In the genomic region with DNA sequence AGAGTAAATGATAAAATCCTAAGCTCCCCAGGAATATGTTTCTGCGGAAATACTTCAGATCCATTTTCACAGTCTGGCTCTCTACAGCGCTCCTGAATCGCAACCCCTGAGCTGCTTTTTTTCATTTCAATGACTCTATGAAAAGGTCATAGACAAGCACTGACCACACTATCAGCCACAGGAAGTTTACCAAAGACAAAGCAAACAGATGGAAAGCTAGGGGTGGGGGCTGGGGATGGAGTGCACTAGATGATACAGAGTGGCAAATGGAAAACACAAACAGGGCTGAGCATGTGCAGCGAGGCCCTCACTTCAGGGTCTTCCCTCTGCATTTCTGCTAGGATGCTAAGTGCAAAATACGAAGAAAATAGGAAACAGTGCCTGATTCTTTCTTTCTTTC, we compare ENCODE assay signal across 14 mouse cellular contexts.
"Had no signal": no experiment of that assay in that cellular context is flagged by ENCODE, and none has a peak within 500 bp of the region (broad histone marks: within the 10 kb centered on the region; RNA-seq: fewer than 3 reads in every experiment).

No protein-coding gene starts in this region.

- H3K4me2 ChIP-seq: limb, embryonic 15.5 days; lung, embryonic 14.5 days; midbrain, embryonic 13.5 days had no signal

- H3K4me1 ChIP-seq: limb, embryonic 15.5 days; midbrain, embryonic 13.5 days had no signal

- DNase-seq: kidney, adult 8-10 months; kidney, postnatal 25 days; lung, embryonic 14.5 days; lung, postnatal 14 days; right cerebral cortex, postnatal 25 days; thymus, adult 2 months; thymus, postnatal 25 days had no signal

- H3K9ac ChIP-seq: limb, embryonic 15.5 days; lung, embryonic 14.5 days; midbrain, embryonic 13.5 days had no signal

- H3K9me3 ChIP-seq: limb, embryonic 15.5 days; midbrain, embryonic 13.5 days had no signal

- H3K4me3 ChIP-seq: left cerebral cortex, adult 2 months; limb, embryonic 15.5 days; megakaryocyte, embryonic 14.5 days; midbrain, embryonic 13.5 days had no signal

- ATAC-seq: intestine, postnatal 0 days; midbrain, embryonic 13.5 days had no signal

- H3K27ac ChIP-seq: left cerebral cortex, adult 2 months; limb, embryonic 15.5 days; macrophage; midbrain, embryonic 13.5 days; stomach, postnatal 0 days had no signal

- H3K27me3 ChIP-seq: limb, embryonic 15.5 days; megakaryocyte, embryonic 14.5 days; midbrain, embryonic 13.5 days had no signal
